15 mouse cellular contexts compared by ENCODE assay signal in genomic region chr3:119976363-119976762, GRCm38 (mm10).
"Had no signal": no experiment of that assay in that cellular context is flagged by ENCODE, and none has a peak within 500 bp of the region (broad histone marks: within the 10 kb centered on the region; RNA-seq: fewer than 3 reads in every experiment).

No protein-coding gene starts in this region.

- H3K4me1 ChIP-seq: limb, embryonic 10.5 days; limb, embryonic 13.5 days; liver, embryonic 13.5 days had no signal

- H3K9me3 ChIP-seq: limb, embryonic 10.5 days; limb, embryonic 13.5 days; liver, embryonic 13.5 days had no signal

- H3K4me2 ChIP-seq: limb, embryonic 13.5 days; liver, embryonic 13.5 days; lung, embryonic 14.5 days; midbrain, embryonic 11.5 days had no signal

- H3K27ac ChIP-seq: hindbrain, postnatal 0 days; limb, embryonic 10.5 days; limb, embryonic 13.5 days; liver, embryonic 13.5 days had no signal

- H3K4me3 ChIP-seq: limb, embryonic 10.5 days; limb, embryonic 13.5 days; liver, embryonic 13.5 days had no signal

- H3K9ac ChIP-seq: limb, embryonic 13.5 days; liver, embryonic 13.5 days; lung, embryonic 14.5 days had no signal

- H3K27me3 ChIP-seq: limb, embryonic 13.5 days; liver, embryonic 13.5 days had no signal

- ATAC-seq: hindbrain, postnatal 0 days; inflammation-experienced regulatory T-cells, adult 6 months; intestine, embryonic 16.5 days had no signal

- DNase-seq: kidney, adult 18-20 months; kidney, adult 9 months; kidney, postnatal 14 days; kidney, postnatal 4 days; liver, embryonic 13.5 days; lung, embryonic 14.5 days; midbrain, embryonic 14.5 days; thymus, adult 18-20 months; thymus, postnatal 36 days had no signal

- H3K36me3 ChIP-seq: limb, embryonic 10.5 days; limb, embryonic 13.5 days; liver, embryonic 13.5 days had no signal
